Comparison of ENCODE assay signal across 8 mouse cellular contexts in the genomic region with DNA sequence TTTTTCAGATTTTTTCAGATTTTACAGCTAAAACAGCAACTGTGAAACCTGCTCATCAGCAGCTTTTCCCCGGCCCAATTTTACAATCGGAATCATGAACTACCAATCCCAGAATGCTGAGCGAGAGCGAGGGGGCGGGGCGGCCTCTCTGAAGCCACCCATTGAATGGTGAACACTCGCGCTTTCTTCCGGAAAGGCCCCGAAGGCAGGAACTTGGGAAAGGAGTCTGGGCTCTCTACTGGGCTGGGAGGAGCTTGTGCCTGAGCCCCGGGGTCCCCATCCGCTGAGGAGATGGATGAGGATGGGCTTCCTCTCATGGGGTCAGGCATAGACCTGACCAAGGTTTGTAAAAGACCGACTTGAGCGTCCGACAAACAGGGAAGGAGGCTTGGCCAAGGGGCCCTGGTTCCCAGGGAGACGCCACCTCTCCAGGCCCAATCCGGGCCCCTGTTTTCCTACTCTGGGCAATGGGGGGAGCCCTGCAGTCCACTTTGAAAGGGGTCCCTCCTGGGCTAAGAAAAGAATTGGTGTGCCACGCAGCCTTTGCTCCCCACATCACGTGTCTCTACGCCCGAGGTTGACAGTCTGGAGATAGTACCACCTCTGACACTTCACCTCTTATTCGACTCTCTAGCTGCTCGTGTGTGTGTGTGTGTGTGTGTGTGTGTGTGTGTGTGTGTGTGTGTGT. TPM values are rescaled to one million over a fixed set of nuclear protein-coding genes. Genes with fewer than 3 reads are reported as not detected.
DNase-seq lines count a peak whose midpoint lies in the region; ATAC-seq lines count a peak whose summit lies in the region.

Gene Washc3, plus strand, starts transcription at position 143 of the 688 bp plus-strand sequence.

- no peaks in the 10 kb centered on the region for H3K36me3 ChIP-seq in hindbrain, embryonic 14.5 days (replicated peaks; ENCODE audit: control insufficient read depth, insufficient read depth)

- DNase-seq in R1 (ENCODE audit: low read depth, low spot score): peak; percentile 95
- DNase-seq in cerebellum, postnatal 25 days: peak; percentile 90 to 95
- DNase-seq in frontal cortex, postnatal 25 days (ENCODE audit: low spot score in 2 of 2): peak; percentile 86 to 89
- peak; percentile 91 for DNase-seq in hindbrain, embryonic 14.5 days (ENCODE audit: low spot score)
- DNase-seq in layer of hippocampus, postnatal 36 days: peak; percentile 90 to 91
- peak; percentile 97 for DNase-seq in lung, postnatal 36 days
- peak; percentile 95 for DNase-seq in retina, postnatal 1 day
- peak; percentile 88 to 90 for DNase-seq in urinary bladder, adult 18-20 months (ENCODE audit: low spot score in 2 of 2)

- H3K4me3 ChIP-seq in hindbrain, embryonic 14.5 days (replicated peaks; ENCODE audit: low read length): peak within 1 kb of the TSS; percentile 81

- ATAC-seq in hindbrain, embryonic 14.5 days (ENCODE audit: low FRiP score): peak; percentile 99

- H3K4me1 ChIP-seq in hindbrain, embryonic 14.5 days (replicated peaks; ENCODE audit: control insufficient read depth, insufficient read depth, low read length): peaks cover 6% of the 10 kb centered on the region

- H3K4me2 ChIP-seq in hindbrain, embryonic 14.5 days (replicated peaks): peak within 1 kb of the TSS; percentile 74

- no peaks in the 10 kb centered on the region for H3K27me3 ChIP-seq in hindbrain, embryonic 14.5 days (ENCODE audit: control insufficient read depth, insufficient read depth, low read length)

- peak within 1 kb of the TSS; percentile 87 for H3K27ac ChIP-seq in hindbrain, embryonic 14.5 days

- no peaks in the 10 kb centered on the region for H3K9me3 ChIP-seq in hindbrain, embryonic 14.5 days (ENCODE audit: control insufficient read depth, low read length)

- 2% methylated on average over 23 of the region's 23 CpGs for WGBS in hindbrain, embryonic 14.5 days

- peak within 1 kb of the TSS; percentile 92 for H3K9ac ChIP-seq in hindbrain, embryonic 14.5 days

RNA-seq across cellular contexts. Expression of gene Washc3, which starts in this region (rescaled TPM):
- 37.2 and 46.0 TPM in 2 replicates for polyA plus RNA-seq in hindbrain, embryonic 14.5 days (2014; fragmentation: Nextera tagmentation; extraction: Ambion mirVana)
- 10 to 100 TPM; 22.4 to 23.5 TPM for total RNA-seq in layer of hippocampus, postnatal 36 days (2021)

Comparison
In these comparisons a context has a peak if more than half of its experiments do, and no peak if none do; other contexts are left out.
1. Peak in every context shown above with its lines: DNase-seq, ATAC-seq, H3K4me3 ChIP-seq and H3K27ac ChIP-seq.